Mouse (Mus musculus) CH12.LX (cell line): Measurements from ENCODE around the gene Bex3. TPM values are rescaled to one million over a fixed set of nuclear protein-coding genes. Genes with fewer than 3 reads are reported as not detected.

ENCODE experiments used
- DNase-seq: peaks from one replicate; pipeline ENCODE4 v3.0.0-alpha.2; 2013; ENCODE audit errors: extremely low read depth
- H3K27ac ChIP-seq: 2 replicates; pipeline ENCODE4 v1.5.1; 2012; ENCODE audit warnings: low read depth, mild to moderate bottlenecking, control low read depth, moderate library complexity; ENCODE audit not compliant: insufficient read depth
- H3K27me3 ChIP-seq: replicated peaks from 2 replicates; pipeline ENCODE3; 2012; ENCODE audit warnings: inconsistent platforms
- H3K36me3 ChIP-seq, 2 experiments: replicated peaks in 1 of 2; 2 replicates each; pipeline versions ENCODE3 to v1.6.1; 2012; ENCODE audit warnings: inconsistent platforms in 1 of 2, low read length in 1 of 2, mild to moderate bottlenecking in 1 of 2, mixed read lengths in 1 of 2, moderate library complexity in 1 of 2; ENCODE audit not compliant: control insufficient read depth in 1 of 2, insufficient read depth in 1 of 2
- H3K4me1 ChIP-seq, 2 experiments: 2 replicates each; pipeline ENCODE4 v1.6.1; 2012; ENCODE audit warnings: inconsistent platforms in 1 of 2, moderate library complexity in 1 of 2; ENCODE audit not compliant: insufficient read depth in 2 of 2, control insufficient read depth in 1 of 2
- H3K4me2 ChIP-seq: 2 replicates; pipeline ENCODE4 v1.6.1; 2012; ENCODE audit warnings: low read depth, mild to moderate bottlenecking, control low read depth; ENCODE audit not compliant: poor library complexity, insufficient read depth, severe bottlenecking
- H3K4me3 ChIP-seq, 3 experiments: fragments of 150-350 bp in 1 of 3; sonication (generic) in 1 of 3; replicated peaks in 1 of 3; 2 replicates each; pipeline versions ENCODE3 to v1.5.1; 2011 to 2012; ENCODE audit warnings: low read depth in 2 of 3, low read length in 2 of 3, mild to moderate bottlenecking in 2 of 3, moderate library complexity in 2 of 3, control low read depth in 1 of 3, improper control_type of control experiment in 1 of 3, inconsistent platforms in 1 of 3, mixed read lengths in 1 of 3; ENCODE audit not compliant: poor library complexity in 1 of 3
- H3K79me2 ChIP-seq: replicated peaks from 2 replicates; pipeline ENCODE4 v1.6.1; 2012; ENCODE audit warnings: mild to moderate bottlenecking, moderate library complexity; ENCODE audit not compliant: control insufficient read depth, poor library complexity, insufficient read depth, severe bottlenecking; ENCODE audit errors: extremely low read depth
- H3K9ac ChIP-seq: 2 replicates; pipeline ENCODE4 v1.6.1; 2012; ENCODE audit warnings: low read depth, mild to moderate bottlenecking, control low read depth, moderate library complexity; ENCODE audit not compliant: insufficient read depth
- H3K9me3 ChIP-seq: replicated peaks from 2 replicates; pipeline ENCODE3; 2012; ENCODE audit warnings: low read length, inconsistent platforms, mixed read lengths
- CHD2 ChIP-seq: IDR thresholded peaks from 2 replicates; pipeline ENCODE4 v1.6.1; 2011; ENCODE audit warnings: low read length, improper control_type of control experiment
- E2F4 ChIP-seq: IDR thresholded peaks from 2 replicates; pipeline ENCODE4 v1.6.1; 2011; ENCODE audit warnings: low read depth, low read length, improper control_type of control experiment; ENCODE audit not compliant: insufficient replicate concordance
- ELF1 ChIP-seq: IDR thresholded peaks from 2 replicates; pipeline ENCODE4 v1.6.1; 2014; ENCODE audit warnings: low read depth, mild to moderate bottlenecking, inconsistent platforms, low read length, improper control_type of control experiment
- ETS1 ChIP-seq: conservative IDR thresholded peaks from 2 replicates; pipeline ENCODE4 v1.6.1; 2012; ENCODE audit warnings: low read depth, mild to moderate bottlenecking, inconsistent platforms, low read length, improper control_type of control experiment, moderate library complexity
- IRF4 ChIP-seq: IDR thresholded peaks from 2 replicates; pipeline ENCODE4 v1.6.1; 2014; ENCODE audit warnings: low read depth, mild to moderate bottlenecking, inconsistent platforms, low read length, improper control_type of control experiment
- MAX ChIP-seq: IDR thresholded peaks from 2 replicates; pipeline ENCODE4 v1.6.1; 2011; ENCODE audit warnings: low read length, improper control_type of control experiment
- RAD21 ChIP-seq: IDR thresholded peaks from 2 replicates; pipeline ENCODE4 v1.6.1; 2011; ENCODE audit warnings: low read depth, mild to moderate bottlenecking, low read length, improper control_type of control experiment, moderate library complexity
- RCOR1 ChIP-seq: conservative IDR thresholded peaks from 2 replicates; pipeline ENCODE4 v1.6.1; 2012; ENCODE audit warnings: low read depth, mild to moderate bottlenecking, inconsistent platforms, low read length, improper control_type of control experiment
- TBP ChIP-seq: conservative IDR thresholded peaks from 2 replicates; pipeline ENCODE4 v1.6.1; 2011; ENCODE audit warnings: low read depth, low read length, improper control_type of control experiment
- ZC3H11A ChIP-seq: IDR thresholded peaks from 2 replicates; pipeline ENCODE4 v1.6.1; 2012; ENCODE audit warnings: low read depth, mild to moderate bottlenecking, inconsistent platforms, low read length, improper control_type of control experiment
- ZKSCAN1 ChIP-seq: IDR thresholded peaks from 2 replicates; pipeline ENCODE4 v1.6.1; 2012; ENCODE audit warnings: low read depth, inconsistent platforms, low read length, improper control_type of control experiment, borderline replicate concordance
- ZNF384 ChIP-seq: IDR thresholded peaks from 2 replicates; pipeline ENCODE4 v1.6.1; 2012; ENCODE audit warnings: low read depth, low read length, improper control_type of control experiment, inconsistent platforms
- dilution Hi-C: fragments of 300-500 bp; cut with MboI; formaldehyde crosslinking; loops from 2 replicates; pipeline ENCODE4 v1.14.3; 2020; ENCODE audit warnings: low sequenced_read_pairs; ENCODE audit not compliant: extremely low pct_unique_long_range_greater_than_20kb, extremely low pct_ligation_motif_present
- in situ Hi-C: fragments of 300-500 bp; cut with MboI; formaldehyde crosslinking; loops from 3 replicates; pipeline ENCODE4 v1.14.3; 2019; ENCODE audit warnings: low sequenced_read_pairs, low pct_ligation_motif_present, low pct_unique_long_range_greater_than_20kb, mixed read lengths
- polyA plus RNA-seq: library from polyadenylated mRNA; unstranded; fragments of >175 nt; gene quantifications from 2 replicates; pipeline ENCODE4 v1.2.1, GENCODE M21; 2012; ENCODE audit warnings: low read depth; ENCODE audit not compliant: insufficient read length
- total RNA-seq, 2 experiments: library from RNA; depleted of rRNA; stranded (reverse); fragments of 300-350 nt in 1 of 2; fragments of >200 nt in 1 of 2; gene quantifications; 2 replicates each; pipeline ENCODE4 v1.2.3; 2012 to 2014

The Bex3 gene
- total and polyA plus RNA-seq, 3 experiments = 87.4 to 228 (median 124) TPM

GRCm38 (mm10) chrX:136244574-136245229 lies 25.4 kb upstream of the Bex3 start, which contains the start of gene Tceal9 (continued):
- TF ChIP-seq ZNF384 (0 out of 2 replicates have a peak, but pooled peaks have one; percentile 19), RAD21 (no peak), TBP (0 out of 2 replicates have a peak, but pooled peaks have one; percentile 55), E2F4 (peak; percentile 75; the same call in 1 of the 2 replicates), MAX (peak; percentile 25; the same call in 1 of the 2 replicates), ZC3H11A (no peak)

DNA sequence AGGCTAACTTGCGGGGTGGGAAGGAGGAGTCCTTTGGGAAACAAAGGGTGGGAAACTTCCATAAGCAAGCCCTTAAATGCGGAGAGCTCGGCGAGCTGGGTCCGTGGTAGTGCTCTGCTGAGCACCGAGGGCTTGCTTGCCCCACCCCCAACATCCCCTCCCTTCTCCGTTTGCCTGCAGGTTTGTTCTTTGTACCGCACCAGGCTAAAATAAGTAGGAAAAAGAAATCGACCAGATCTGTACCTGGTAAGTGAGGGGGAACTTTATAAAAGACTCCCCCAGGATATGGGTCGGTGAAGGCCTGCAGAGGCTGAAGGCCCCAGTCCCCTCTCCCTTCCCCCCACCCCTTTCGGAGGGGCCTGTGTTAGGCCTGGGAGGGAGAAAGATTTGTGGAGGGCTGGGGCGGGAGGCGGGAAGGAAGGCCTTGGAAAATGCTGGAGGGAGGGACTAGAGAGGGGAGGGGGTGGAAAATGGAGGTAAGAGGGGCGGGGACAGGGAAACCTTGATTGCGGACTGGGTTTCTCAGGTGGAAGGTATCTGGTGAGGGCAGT lies 24.5 kb upstream of the Bex3 start:
- H3K4me2 ChIP-seq = peak overlapping the region; percentile 78
- TF ChIP-seq ETS1 (no peak), ELF1 (no peak), MAX (no peak), CHD2 (0 out of 2 replicates have a peak, but pooled peaks have one; percentile 36)
- dilution Hi-C loops = no loop called here
- peak overlapping the region; percentile 63 to 86 (median 76) for H3K4me3 ChIP-seq
- no peak overlapping the region for H3K27ac ChIP-seq
- DNase-seq = peak; percentile 11
- peaks cover 6% of the 10 kb centered on the region; the same call in 1 of the 2 replicates for H3K79me2 ChIP-seq
- peak overlapping the region; percentile 90 for H3K9ac ChIP-seq
- H3K4me1 ChIP-seq = no peaks in the 10 kb centered on the region
- no peaks in the 10 kb centered on the region for H3K9me3 ChIP-seq
- in situ Hi-C loops = no loop called here
- H3K36me3 ChIP-seq = peaks cover 0 to 11% of the 10 kb centered on the region in 2 experiments
- H3K27me3 ChIP-seq = no peaks in the 10 kb centered on the region

GRCm38 (mm10) chrX:136248811-136249210 lies 21.2 kb upstream of the Bex3 start:
- in situ Hi-C loops (no loop called here), dilution Hi-C loops (no loop called here)
- DNase-seq = no peak
- H3K9me3 ChIP-seq = no peaks in the 10 kb centered on the region
- H3K9ac ChIP-seq = no peak overlapping the region
- no peaks in the 10 kb centered on the region for H3K4me1 ChIP-seq
- no peak overlapping the region for H3K27ac ChIP-seq
- H3K4me3 ChIP-seq = no peak overlapping the region
- TF ChIP-seq RCOR1 = no peak
- TF ChIP-seq IRF4 = no peak
- no peak for TF ChIP-seq ZKSCAN1
- TF ChIP-seq, all 38 proteins: peak for 0
- Histone ChIP-seq H3K79me2 (peaks cover 6% of the 10 kb centered on the region; the same call in 1 of the 2 replicates), H3K27me3 (no peaks in the 10 kb centered on the region), H3K4me2 (no peak overlapping the region), H3K36me3 (peaks cover 0 to 11% of the 10 kb centered on the region in 2 experiments)
